Mouse (Mus musculus) liver, embryonic 15.5 days (tissue): ENCODE measurements around the gene Nudt17. TPM values are rescaled to one million over a fixed set of nuclear protein-coding genes. Genes with fewer than 3 reads are reported as not detected.
"Not testable (repeated sequence)": the region's sequence is repeated elsewhere in the genome, so short reads cannot be mapped to it uniquely, and the experiment has no call there.

Source experiments
- ATAC-seq: fragments of 200-750 bp; cut with Nextera tagmentation; 2 replicates; pipeline ENCODE4 v1.8.0; 2017; ENCODE audit warnings: moderate number of reproducible peaks, mild to moderate bottlenecking, moderate library complexity; ENCODE audit not compliant: insufficient read depth
- H3K27ac ChIP-seq: fragments of 300-500 bp; sonication (generic); replicated peaks from 2 replicates; pipeline ENCODE4 v1.5.1; 2015; ENCODE audit warnings: mild to moderate bottlenecking, inconsistent platforms
- H3K27me3 ChIP-seq: fragments of 300-500 bp; sonication (generic); 2 replicates; pipeline ENCODE4 v1.6.1; 2015; ENCODE audit warnings: mild to moderate bottlenecking, inconsistent platforms
- H3K36me3 ChIP-seq: fragments of 300-500 bp; sonication (generic); replicated peaks from 2 replicates; pipeline ENCODE4 v1.6.1; 2015; ENCODE audit warnings: moderate library complexity, mild to moderate bottlenecking, inconsistent platforms
- H3K4me1 ChIP-seq: fragments of 300-500 bp; sonication (generic); replicated peaks from 2 replicates; pipeline ENCODE4 v1.6.1; 2015; ENCODE audit warnings: inconsistent platforms
- H3K4me2 ChIP-seq: fragments of 300-500 bp; sonication (generic); 2 replicates; pipeline ENCODE4 v1.6.1; 2015; ENCODE audit warnings: moderate library complexity, mild to moderate bottlenecking, inconsistent platforms
- H3K4me3 ChIP-seq: fragments of 300-500 bp; sonication (generic); replicated peaks from 2 replicates; pipeline ENCODE4 v1.5.1; 2015; ENCODE audit warnings: mild to moderate bottlenecking, inconsistent platforms
- H3K9ac ChIP-seq: fragments of 300-500 bp; sonication (generic); 2 replicates; pipeline ENCODE4 v1.6.1; 2015; ENCODE audit warnings: moderate library complexity, mild to moderate bottlenecking, inconsistent platforms
- H3K9me3 ChIP-seq: fragments of 300-500 bp; sonication (generic); replicated peaks from 2 replicates; pipeline ENCODE4 v1.6.1; 2016; ENCODE audit warnings: inconsistent platforms
- WGBS: fragments of 180-500 bp; shearing (Covaris S2); methylation state at CpG from one replicate; pipeline ENCODE4 v1.1.7; 2015; ENCODE audit warnings: mixed read lengths; ENCODE audit not compliant: insufficient replicate concordance; 5-methylcytosine and 5-hydroxymethylcytosine counted together
- polyA plus RNA-seq: library from polyadenylated mRNA; unstranded; fragments of >200 nt; fragmentation: Nextera tagmentation; extraction: Ambion mirVana; gene quantifications from 2 replicates; pipeline ENCODE4 v1.2.1, GENCODE M21; 2015

The Nudt17 gene
- 1.0 and 1.3 TPM in 2 replicates for polyA plus RNA-seq

GRCm38 (mm10) chr3:96707903-96708683 lies at the start of gene Nudt17:
TSS of gene Nudt17 (minus strand) at chr3:96708562.
- H3K9me3 ChIP-seq, result no peaks in the 10 kb centered on the region
- peak within 1 kb of the TSS; percentile 48 for H3K4me3 ChIP-seq
- H3K27ac ChIP-seq, result no peak within 1 kb of the TSS
- ATAC-seq, result peak; percentile 69
- H3K27me3 ChIP-seq, result peaks cover 19% of the 10 kb centered on the region
- peak within 1 kb of the TSS; percentile 78 for H3K4me2 ChIP-seq
- H3K9ac ChIP-seq, result peak within 1 kb of the TSS; percentile 25; the same call in 1 of the 2 replicates
- H3K36me3 ChIP-seq, result peaks cover 50% of the 10 kb centered on the region
- 4% methylated on average over 42 of the region's 42 CpGs for WGBS
- H3K4me1 ChIP-seq, result peaks cover 8% of the 10 kb centered on the region

DNA sequence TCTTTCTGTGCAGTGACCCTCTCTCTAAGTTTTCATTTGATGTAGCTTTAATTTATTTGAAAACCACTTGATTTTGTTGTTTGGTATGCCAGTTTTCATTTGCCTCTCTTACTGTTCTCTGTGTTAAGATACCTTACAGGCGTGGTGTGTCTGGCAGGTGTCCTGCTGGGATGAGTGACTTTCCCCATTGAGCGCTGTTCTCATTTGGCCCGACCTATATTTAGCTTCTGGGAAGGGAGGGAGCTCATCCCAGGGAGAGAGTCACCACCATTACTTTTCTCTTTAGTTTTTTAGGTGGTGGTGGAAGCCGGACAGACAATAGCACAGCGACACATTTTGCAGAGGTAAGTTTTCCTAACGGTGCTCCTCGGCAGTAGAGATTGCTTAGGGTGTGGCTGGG lies 49.3 kb upstream of the Nudt17 start:
- H3K27me3 ChIP-seq, result no peaks in the 10 kb centered on the region
- H3K4me1 ChIP-seq, result 0 out of 2 replicates have a peak, but pooled peaks cover 6% of the 10 kb centered on the region
- 60% methylated on average over 7 of the region's 7 CpGs for WGBS
- no peak overlapping the region for H3K4me3 ChIP-seq
- H3K4me2 ChIP-seq, result no peak overlapping the region
- 0 out of 2 replicates have a peak, but pooled peaks cover 3% of the 10 kb centered on the region for H3K36me3 ChIP-seq
- H3K9ac ChIP-seq, result no peak overlapping the region
- ATAC-seq, result no peak
- no peaks in the 10 kb centered on the region for H3K9me3 ChIP-seq
- no peak overlapping the region for H3K27ac ChIP-seq

DNA sequence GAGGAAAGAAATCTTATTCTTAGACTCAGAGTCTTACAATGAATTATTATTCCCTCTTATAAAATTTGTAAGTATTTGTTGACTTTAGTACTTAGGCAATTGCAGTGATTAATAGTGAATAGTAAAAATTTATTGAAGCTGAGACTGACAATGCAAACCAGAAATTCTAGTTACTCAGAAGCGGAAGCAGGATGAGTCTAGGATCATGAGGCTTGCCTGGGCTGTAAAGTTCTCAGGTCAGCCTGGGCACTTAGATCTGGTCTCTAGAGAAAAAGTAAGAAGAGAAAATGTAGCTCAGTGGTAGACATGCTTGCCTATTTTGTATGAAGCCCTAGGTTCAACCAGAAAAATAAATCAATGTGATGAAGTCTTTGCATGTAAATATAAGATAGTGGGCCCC lies 47.6 kb upstream of the Nudt17 start:
- WGBS, result 76% methylated on average over 1 of the region's 1 CpGs
- H3K9ac ChIP-seq, result no peak overlapping the region
- H3K4me1 ChIP-seq, result 0 out of 2 replicates have a peak, but pooled peaks cover 6% of the 10 kb centered on the region
- no peaks in the 10 kb centered on the region for H3K9me3 ChIP-seq
- no peak overlapping the region for H3K4me2 ChIP-seq
- no peak overlapping the region for H3K27ac ChIP-seq
- H3K36me3 ChIP-seq, result 0 out of 2 replicates have a peak, but pooled peaks cover 3% of the 10 kb centered on the region
- no peak for ATAC-seq
- no peaks in the 10 kb centered on the region for H3K27me3 ChIP-seq
- H3K4me3 ChIP-seq, result no peak overlapping the region

GRCm38 (mm10) chr3:96746829-96747228 lies 38.5 kb upstream of the Nudt17 start:
- no peaks in the 10 kb centered on the region for H3K27me3 ChIP-seq
- WGBS, result 21% methylated on average over 1 of the region's 1 CpGs
- no peaks in the 10 kb centered on the region for H3K36me3 ChIP-seq
- no peaks in the 10 kb centered on the region for H3K4me1 ChIP-seq
- ATAC-seq, result no peak
- H3K9ac ChIP-seq, result no peak overlapping the region
- H3K9me3 ChIP-seq, result no peaks in the 10 kb centered on the region
- H3K27ac ChIP-seq, result no peak overlapping the region
- no peak overlapping the region for H3K4me2 ChIP-seq
- H3K4me3 ChIP-seq, result no peak overlapping the region

GRCm38 (mm10) chr3:96744348-96744747 lies 36.0 kb upstream of the Nudt17 start:
- Histone ChIP-seq H3K9ac (no peak overlapping the region), H3K27me3 (no peaks in the 10 kb centered on the region), H3K4me2 (no peak overlapping the region), H3K4me3 (no peak overlapping the region), H3K27ac (no peak overlapping the region), H3K9me3 (no peaks in the 10 kb centered on the region), H3K36me3 (no peaks in the 10 kb centered on the region), H3K4me1 (no peaks in the 10 kb centered on the region; the same call in 1 of the 2 replicates)
- WGBS, result 75% methylated on average over 3 of the region's 3 CpGs
- no peak for ATAC-seq

- H3K4me3 ChIP-seq, H3K36me3 ChIP-seq, H3K27ac ChIP-seq, ATAC-seq, H3K4me2 ChIP-seq, H3K9me3 ChIP-seq, H3K27me3 ChIP-seq, H3K9ac ChIP-seq: not testable (repeated sequence)
- peaks cover 10% of the 10 kb centered on the region for H3K4me1 ChIP-seq
Observed at GRCm38 (mm10) chr3:96740279-96740678, 31.9 kb upstream of the Nudt17 start.

GRCm38 (mm10) chr3:96737995-96738394 lies 29.6 kb upstream of the Nudt17 start:
- H3K9ac ChIP-seq, result no peak overlapping the region
- H3K36me3 ChIP-seq, result no peaks in the 10 kb centered on the region
- no peaks in the 10 kb centered on the region for H3K27me3 ChIP-seq
- no peak overlapping the region for H3K4me3 ChIP-seq
- peaks cover 19% of the 10 kb centered on the region for H3K4me1 ChIP-seq
- no peak overlapping the region for H3K4me2 ChIP-seq
- no peaks in the 10 kb centered on the region for H3K9me3 ChIP-seq
- no peak overlapping the region for H3K27ac ChIP-seq
- ATAC-seq, result no peak
- 63% methylated on average over 1 of the region's 1 CpGs for WGBS

DNA sequence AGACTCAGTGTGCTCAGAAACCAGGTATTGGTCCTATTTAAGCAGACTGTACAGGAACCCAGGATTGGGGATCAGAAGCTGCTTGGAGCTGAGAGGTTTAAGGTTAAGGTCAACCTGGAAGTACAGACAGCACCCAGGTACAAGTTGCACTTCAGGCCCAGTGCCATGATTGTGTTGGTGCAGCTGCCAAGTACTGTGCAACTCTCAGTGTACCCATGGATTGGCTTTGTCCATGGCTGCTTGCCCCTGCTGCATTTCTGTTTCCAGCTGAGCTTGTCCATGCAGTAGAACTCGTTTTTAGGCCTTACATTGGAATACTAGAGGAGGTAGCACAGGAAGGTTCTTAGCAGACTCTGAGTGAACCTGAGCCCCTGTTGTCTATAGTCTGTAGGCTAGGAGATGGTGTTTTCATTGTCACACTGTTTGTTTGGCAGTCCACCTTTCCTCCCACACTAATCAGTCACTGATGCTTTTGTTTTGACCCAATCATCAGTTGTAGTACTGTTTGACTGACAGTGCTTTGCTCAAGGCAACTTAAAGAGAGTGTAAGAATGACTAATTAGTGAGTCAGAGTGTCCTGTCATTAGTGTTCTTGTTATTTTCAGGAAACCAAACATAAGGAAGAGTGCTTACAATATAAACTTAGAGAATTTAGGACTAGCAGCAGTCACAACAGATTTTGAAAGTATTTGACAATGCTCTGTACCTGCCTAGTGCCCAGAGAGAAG lies 28.8 kb upstream of the Nudt17 start:
- Histone ChIP-seq H3K27ac (no peak overlapping the region), H3K9me3 (no peaks in the 10 kb centered on the region), H3K4me1 (peaks cover 19% of the 10 kb centered on the region), H3K36me3 (no peaks in the 10 kb centered on the region), H3K27me3 (no peaks in the 10 kb centered on the region), H3K4me3 (no peak overlapping the region), H3K4me2 (no peak overlapping the region), H3K9ac (no peak overlapping the region)
- no peak for ATAC-seq
- 39% methylated on average over 1 of the region's 1 CpGs for WGBS

GRCm38 (mm10) chr3:96735200-96735599 lies 26.8 kb upstream of the Nudt17 start:
- no peak for ATAC-seq
- no peaks in the 10 kb centered on the region for H3K9me3 ChIP-seq
- 71% methylated on average over 2 of the region's 2 CpGs for WGBS
- H3K4me1 ChIP-seq, result peaks cover 24% of the 10 kb centered on the region
- no peak overlapping the region for H3K4me3 ChIP-seq
- no peaks in the 10 kb centered on the region for H3K27me3 ChIP-seq
- H3K36me3 ChIP-seq, result no peaks in the 10 kb centered on the region
- H3K9ac ChIP-seq, result no peak overlapping the region
- no peak overlapping the region for H3K27ac ChIP-seq
- no peak overlapping the region for H3K4me2 ChIP-seq

DNA sequence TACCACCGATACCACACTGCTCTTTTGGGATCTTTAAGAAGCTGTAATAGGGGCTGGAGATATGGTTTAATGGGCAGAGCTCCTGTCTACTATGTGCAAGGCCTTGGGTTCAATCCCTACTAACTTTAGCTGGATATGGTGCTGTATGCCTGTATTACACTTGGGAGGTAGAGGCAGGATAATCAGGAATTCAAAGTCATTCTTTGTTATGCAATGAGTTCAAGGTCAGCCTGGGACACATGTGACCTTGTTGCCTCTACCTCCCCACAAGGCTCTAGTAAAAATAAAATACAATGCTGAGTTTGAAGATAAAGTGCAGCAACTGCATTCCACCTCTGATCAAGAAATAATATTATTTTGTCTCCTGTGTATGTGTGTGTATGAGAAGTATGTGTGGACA lies 25.6 kb upstream of the Nudt17 start:
- 74% methylated on average over 1 of the region's 1 CpGs for WGBS
- Histone ChIP-seq H3K4me2 (no peak overlapping the region), H3K27ac (no peak overlapping the region), H3K36me3 (no peaks in the 10 kb centered on the region), H3K4me1 (peaks cover 36% of the 10 kb centered on the region), H3K9ac (no peak overlapping the region), H3K9me3 (no peaks in the 10 kb centered on the region), H3K27me3 (no peaks in the 10 kb centered on the region), H3K4me3 (no peak overlapping the region)
- ATAC-seq, result no peak

DNA sequence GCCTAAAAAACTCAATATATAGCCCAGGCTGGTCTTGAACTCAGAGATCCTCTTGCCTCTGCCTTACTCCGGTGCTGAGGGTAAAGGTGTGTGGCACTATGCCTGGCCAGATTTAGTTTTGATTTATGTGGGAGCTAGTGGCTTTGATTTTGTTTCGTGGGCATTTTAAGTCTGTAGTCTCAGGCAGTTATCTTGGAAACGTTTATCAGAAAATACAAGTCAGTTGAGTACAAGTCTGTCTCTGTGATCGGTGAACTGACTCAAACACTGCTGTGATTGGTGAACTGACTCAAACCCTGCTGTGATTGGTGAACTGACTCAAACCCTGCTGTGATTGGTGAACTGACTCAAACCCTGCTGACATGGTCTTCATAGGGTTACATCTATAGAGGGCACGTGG lies 22.4 kb upstream of the Nudt17 start:
- Histone ChIP-seq H3K4me2 (no peak overlapping the region), H3K4me1 (peaks cover 39% of the 10 kb centered on the region), H3K4me3 (no peak overlapping the region), H3K9me3 (no peaks in the 10 kb centered on the region), H3K9ac (no peak overlapping the region), H3K27me3 (no peaks in the 10 kb centered on the region), H3K36me3 (no peaks in the 10 kb centered on the region), H3K27ac (no peak overlapping the region)
- no peak for ATAC-seq
- 39% methylated on average over 5 of the region's 5 CpGs for WGBS
